Mouse (Mus musculus) layer of hippocampus, postnatal 25 days (tissue): ENCODE measurements around the gene Mrvi1. TPM values are rescaled to one million over a fixed set of nuclear protein-coding genes. Genes with fewer than 3 reads are reported as not detected.

ENCODE experiments used
- DNase-seq, 2 experiments: peaks; one replicate each; pipeline ENCODE4 v3.0.0; 2022; ENCODE audit warnings: mixed read lengths in 2 of 2, low spot score in 1 of 2; ENCODE audit errors: extremely low spot score in 1 of 2
- total RNA-seq, 2 experiments: library from RNA; stranded (reverse); gene quantifications; 2 replicates each; pipeline ENCODE4 v1.2.3; 2021

The Mrvi1 gene
- total RNA-seq = 1 to 10 TPM; 3.6 TPM

DNA sequence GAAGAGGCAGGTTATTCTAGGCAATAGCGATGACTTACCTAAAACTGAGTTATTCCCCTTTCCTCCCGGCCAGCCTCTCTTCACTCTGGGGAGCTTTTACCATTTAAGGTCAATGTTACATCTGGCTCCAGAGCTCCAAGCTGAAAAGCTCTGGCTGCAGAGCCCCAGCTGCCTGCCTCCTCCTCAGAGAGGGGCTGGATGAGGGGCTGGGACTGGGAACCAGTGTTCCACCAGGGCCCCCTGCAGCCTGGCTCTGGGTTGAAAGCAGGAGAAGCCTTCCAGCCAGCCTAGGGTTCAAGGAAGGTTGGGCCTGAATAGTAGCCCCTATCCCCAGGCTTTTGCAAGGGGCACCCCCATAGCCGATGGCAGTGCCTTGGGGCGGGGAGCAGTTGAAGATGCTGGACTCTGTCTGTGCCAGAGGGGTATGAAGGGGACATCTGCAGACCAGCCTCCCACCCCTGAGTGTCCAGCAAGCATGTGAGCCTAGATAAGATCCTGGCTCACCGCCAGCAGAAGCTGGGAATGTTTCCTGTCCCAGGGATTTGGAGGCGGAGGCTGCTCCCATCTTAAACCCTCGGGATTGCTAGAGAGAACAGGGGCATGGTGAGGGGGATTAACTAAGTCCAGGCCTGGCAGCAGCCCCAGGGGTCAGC, at the start of gene Mrvi1:
Gene Mrvi1 (minus strand): TSS at position 409 of the 653 bp plus-strand sequence.
- no peak for DNase-seq

DNA sequence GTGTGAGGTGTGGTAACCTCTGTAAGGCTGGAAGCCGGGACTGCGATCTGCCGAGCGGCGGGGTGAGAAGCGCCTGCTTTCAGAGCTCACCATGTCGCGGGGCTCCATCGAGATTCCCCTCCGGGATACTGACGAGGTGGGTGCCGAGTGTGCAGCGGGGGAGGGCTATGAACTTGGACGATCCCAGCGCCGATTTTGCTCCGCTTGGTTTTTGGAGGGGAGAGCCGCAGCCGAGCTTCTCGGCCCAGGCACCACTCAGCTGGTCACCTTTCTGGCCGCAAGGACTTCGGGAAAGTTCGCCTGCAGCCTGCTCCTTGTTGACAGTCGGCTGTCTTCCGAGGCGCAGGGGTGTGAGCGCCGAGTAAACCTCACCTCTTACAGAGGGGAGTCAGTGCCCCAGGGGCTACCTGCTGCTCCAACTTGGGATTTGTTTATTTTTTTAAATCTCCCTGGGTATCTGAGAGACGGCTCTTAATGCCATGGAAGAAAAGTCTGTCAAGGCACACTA, 46.8 kb upstream of the Mrvi1 start:
- no peak for DNase-seq

DNA sequence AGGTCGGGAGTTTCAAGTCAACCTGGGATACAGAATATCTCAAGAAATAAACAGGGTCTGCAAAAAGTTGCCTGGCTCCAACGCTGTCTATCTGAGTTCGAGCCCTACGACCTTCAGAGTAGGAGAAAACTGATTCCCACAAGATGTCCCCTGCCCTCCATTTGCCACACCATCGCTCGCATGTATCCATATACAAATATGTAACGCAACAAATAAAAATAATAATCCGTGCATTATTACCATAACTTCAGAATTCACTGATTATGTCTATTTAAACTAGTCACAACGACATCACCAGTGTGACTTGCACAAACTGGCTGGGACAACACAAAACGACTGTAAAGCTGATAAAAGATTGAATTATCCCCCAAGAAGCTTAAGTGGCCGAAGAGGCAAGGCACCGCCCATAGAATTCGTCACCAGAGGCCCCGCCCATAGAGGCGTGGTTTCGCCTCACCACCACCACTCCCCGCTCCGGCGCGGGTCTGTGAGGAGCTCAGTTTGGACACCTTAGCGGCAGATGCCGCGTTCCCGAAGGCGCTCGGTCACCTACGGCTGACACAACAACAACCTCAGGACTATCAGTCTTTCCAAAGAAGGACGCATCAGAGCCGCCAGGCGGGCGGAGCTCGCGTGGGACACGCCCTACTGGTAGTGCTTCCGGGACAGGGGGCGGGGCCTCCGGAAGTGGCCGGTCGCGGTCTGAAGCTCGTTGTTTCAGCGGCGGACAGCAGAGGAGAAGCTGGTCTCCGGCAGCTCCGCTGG, 46.2 kb upstream of the Mrvi1 start, which contains the start of gene Ctr9:
Gene Ctr9 (plus strand): TSS at position 671 of the 765 bp plus-strand sequence.
- DNase-seq = peak; percentile 86 to 97

DNA sequence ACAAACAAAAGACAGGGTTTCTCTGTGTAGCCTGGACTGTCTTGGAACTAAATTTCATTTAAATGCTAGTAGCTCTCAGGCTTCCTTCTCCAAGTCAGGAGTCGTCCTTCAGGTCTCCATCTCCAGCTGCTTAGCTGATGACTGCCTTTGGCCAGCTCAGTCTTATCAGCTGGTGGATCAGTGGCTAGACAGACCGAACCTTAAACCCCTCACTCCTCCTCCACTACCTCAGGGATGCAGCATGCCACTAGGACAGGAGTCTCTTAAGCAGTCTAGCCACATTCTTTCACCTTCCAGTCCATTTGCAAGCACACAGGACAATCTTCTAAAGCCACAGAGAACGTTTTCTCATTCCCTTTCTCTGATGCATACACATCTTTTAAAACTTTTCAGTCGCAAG, 42.7 kb upstream of the Mrvi1 start:
- no peak for DNase-seq

- DNase-seq = no peak
Observed at GRCm38 (mm10) chr7:111024068-111024594, 41.9 kb upstream of the Mrvi1 start.

GRCm38 (mm10) chr7:111020814-111021213, 38.6 kb upstream of the Mrvi1 start:
- no peak for DNase-seq

GRCm38 (mm10) chr7:111016921-111017320, 34.7 kb upstream of the Mrvi1 start:
- no peak for DNase-seq

DNA sequence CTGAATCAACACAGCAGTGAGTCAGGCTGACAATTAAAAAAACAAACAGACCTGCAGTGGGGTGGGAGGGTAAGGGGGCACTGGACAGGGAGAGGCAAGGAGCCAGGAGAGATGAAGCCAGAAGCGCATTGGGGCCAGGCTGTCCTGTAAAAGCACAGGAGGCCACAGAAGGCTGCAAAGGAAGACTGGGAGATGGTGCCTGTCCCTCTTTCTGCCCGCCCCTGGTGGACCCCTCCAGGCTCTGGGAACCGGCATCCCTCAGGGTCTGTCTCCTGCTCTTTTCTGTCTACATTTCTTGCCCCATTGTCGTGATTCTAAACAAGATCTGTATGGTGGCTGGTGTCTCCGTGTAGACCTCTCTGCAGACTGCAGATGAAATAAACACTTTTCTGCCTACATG, 33.5 kb upstream of the Mrvi1 start:
- DNase-seq = no peak

DNA sequence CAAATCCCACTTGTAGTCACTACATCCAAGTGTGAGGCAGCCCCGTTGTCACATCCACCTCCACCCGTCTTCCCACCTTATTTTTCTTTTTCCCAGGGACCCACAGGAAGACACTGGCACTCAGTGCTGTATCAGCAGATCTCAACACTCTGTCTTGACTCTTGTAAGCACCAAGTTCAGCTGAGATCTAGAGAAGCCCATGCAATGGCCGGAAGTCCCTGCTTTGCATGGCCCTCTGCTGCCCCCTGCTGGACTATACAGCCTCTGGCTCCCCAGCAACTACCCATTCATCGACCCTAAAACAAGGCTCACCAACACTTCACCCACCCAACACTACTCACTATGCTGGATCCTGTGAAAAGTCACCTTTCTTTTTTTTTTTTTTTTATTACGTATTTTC, 32.6 kb upstream of the Mrvi1 start:
- DNase-seq = peak; percentile 83 to 96

GRCm38 (mm10) chr7:111014039-111014605, 31.9 kb upstream of the Mrvi1 start:
- no peak for DNase-seq

GRCm38 (mm10) chr7:111004136-111004840, 22.0 kb upstream of the Mrvi1 start:
- no peak for DNase-seq

DNA sequence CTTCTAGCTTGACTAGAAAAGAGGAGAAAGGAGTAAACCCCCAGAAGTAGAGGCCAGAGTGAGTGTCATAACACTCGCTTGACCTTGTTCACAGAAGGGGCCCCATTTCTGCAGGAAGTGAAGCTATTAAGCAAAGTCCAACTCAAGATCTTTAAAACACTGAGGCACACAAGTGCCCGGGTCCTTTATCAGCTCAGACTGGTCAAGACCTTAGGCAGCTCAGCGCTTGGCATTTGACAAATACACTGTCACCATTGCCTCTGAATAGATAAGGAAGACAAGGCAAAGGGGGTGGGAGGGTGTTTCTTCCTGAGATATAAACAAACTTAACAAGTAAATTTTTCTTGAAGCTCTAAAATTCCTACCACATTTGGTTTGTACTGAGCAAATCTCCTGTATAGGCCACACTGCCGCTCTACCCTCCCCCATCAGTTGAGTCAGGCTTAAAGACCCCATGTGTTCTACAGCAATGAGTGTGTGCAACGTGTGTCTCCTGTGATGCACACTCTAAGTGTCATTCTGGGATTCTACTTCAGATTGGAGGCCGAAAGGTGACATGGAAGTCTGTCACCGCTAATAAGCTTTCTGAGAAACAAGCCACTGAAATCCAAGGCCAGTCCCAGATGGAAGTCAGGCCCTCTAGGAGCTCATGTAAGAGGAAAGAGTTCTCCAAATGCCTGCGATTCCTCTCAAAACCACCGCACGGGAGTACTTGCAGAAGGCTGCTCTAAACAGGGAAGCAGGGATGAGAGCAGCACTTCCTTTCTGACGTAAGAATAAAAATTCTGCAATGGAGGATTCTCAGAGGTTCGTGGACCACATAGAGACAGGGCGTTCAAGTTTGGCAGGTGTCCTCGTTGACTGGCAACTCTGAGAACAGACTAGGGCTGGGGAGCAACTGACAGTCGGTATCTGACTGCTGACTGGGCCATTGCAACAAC, 16.9 kb upstream of the Mrvi1 start:
- DNase-seq = no peak

DNA sequence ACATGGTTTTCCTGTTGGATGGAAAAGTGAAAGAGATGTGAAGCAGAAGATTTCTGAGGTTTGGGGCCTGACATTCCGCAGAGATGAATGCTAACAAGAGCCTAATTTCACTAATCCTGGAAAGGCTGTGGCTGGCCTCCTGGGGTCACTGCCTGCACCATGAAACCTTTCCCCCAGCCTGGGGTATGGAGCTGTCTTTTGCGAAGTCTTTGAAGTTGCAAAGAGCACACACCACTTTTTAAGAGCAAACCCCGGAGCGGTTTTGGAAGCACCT, 8.9 kb upstream of the Mrvi1 start:
- DNase-seq = no peak

DNA sequence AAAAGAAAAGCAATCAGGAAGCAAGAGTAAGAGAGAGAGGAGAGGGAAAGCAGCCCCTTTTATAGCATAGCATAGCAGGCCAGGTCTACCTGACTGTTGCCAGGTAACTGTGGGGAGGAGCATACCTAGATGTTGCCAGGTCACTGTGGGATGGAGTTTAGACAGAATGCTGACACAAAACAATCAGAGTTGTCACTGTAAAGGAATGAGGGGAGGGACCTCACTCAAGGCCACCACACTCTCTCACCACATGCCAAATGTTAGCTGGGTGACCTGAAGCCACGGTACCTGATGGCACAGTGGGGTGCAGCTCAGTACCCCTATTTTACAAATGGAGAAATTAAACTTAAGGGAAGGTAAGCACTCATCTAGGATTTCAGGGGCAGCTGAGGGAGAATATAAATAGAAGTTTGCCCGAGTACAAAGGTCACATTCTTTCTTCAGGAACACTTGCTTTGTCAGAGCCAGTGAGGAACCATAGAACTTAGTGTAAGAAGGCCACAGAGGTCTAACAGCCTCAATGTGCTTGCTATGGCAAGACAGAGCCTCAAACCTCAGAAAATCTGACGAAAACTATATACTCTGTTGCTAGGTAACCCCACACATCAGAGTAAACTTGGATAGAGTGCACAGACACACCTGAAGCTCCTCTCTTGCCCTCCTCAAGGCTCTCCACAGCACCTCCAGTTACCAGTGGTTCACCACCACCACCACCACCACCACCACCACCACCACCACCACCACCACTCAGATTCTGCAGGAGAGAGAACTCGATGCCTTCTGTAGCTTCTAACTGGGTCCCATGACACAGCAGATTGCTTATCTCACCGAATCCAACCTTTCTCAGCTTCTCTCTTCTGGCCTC, 8.3 kb upstream of the Mrvi1 start:
- DNase-seq = no peak

- no peak for DNase-seq
Observed at GRCm38 (mm10) chr7:110989286-110989879, 7.1 kb upstream of the Mrvi1 start.

- peak in 1 of 2 experiments; percentile 6 for DNase-seq
Observed at GRCm38 (mm10) chr7:110988081-110988480, 5.8 kb upstream of the Mrvi1 start.

DNA sequence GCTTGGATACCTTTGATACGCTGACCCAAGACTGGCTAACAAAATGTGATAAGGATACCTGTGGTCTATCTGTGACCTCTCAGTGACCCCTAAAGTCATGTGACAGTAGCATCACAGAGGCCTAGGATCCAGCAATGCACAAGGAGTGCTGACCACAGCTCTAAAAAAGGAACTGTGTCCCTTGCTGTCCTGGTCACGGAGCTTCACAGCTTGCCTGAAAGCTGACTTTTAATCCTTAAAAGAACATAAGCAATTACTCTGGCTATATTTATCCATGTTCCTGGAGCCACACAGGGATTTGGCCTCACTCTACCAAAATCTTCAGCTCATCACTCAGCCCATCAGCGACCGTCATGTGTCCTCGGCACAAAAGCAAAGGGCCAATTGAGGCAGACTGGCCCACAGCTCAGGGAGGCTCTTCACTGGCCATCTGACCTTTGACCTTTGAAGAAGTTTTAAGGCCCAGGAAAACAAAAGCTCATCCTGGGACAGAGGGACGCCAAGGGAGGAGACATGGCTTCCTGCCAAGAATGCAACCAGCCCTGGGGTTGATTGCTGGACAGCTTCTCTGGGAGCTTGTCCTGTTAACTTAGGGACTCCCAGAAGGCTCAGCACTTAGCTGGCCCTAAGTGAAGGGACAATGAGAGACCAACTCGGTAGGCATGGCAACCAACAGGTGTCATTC, 3.5 kb upstream of the Mrvi1 start:
- no peak for DNase-seq

DNA sequence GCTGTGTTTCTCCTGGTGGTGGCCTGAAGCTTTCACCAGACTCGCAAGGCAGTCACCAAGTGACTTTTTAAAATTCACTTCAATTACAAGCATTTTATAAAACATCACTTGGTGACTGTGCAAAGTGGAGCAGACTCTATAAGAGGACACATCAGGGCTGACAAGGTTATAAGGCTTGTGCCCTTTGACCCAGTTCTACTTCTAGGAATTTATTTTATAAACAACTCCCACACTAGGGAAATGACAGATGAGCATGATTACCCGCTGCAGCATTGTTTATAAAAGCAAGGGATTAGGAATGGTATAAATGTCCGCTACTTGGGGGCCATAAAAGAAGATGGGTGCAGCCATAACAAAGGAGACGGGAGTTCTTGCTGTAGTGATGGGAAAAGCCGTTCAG, 1.4 kb upstream of the Mrvi1 start:
- DNase-seq = no peak
